Mouse (Mus musculus) brain, embryonic 14.5 days (tissue): ENCODE results near the gene Antxr1.

Source experiments
- CTCF ChIP-seq: fragments of 200-500 bp; IDR thresholded peaks from 2 replicates; pipeline ENCODE4 v1.5.1; 2012; ENCODE audit warnings: inconsistent platforms, mild to moderate bottlenecking, moderate library complexity, borderline replicate concordance; ENCODE audit not compliant: insufficient read depth, insufficient read length; ENCODE audit errors: extremely low read depth
- POLR2A ChIP-seq: fragments of 200-500 bp; IDR thresholded peaks from 2 replicates; pipeline ENCODE4 v1.6.1; 2012; ENCODE audit warnings: mild to moderate bottlenecking, inconsistent platforms, borderline replicate concordance; ENCODE audit not compliant: poor library complexity, insufficient read depth, insufficient read length, severe bottlenecking; ENCODE audit errors: extremely low read depth

- TF ChIP-seq CTCF (no peak), POLR2A (no peak)
Measured at GRCm38 (mm10) chr6:87312761-87313160, 22.9 kb downstream of the Antxr1 start.
